Comparison of ENCODE assay signal across 18 mouse cellular contexts in genomic region chr14:23052833-23053592, GRCm38 (mm10).
DNase-seq lines count a peak whose midpoint lies in the region; ATAC-seq and TF ChIP-seq lines count a peak whose summit lies in the region.
"Had no signal": no experiment of that assay in that cellular context is flagged by ENCODE, and none has a peak within 500 bp of the region (broad histone marks: within the 10 kb centered on the region; RNA-seq: fewer than 3 reads in every experiment).

No protein-coding gene starts in this region.

- no peak overlapping the region for H3K9ac ChIP-seq in forebrain, postnatal 0 days
- no peak overlapping the region for H3K9ac ChIP-seq in forebrain, embryonic 12.5 days
- no peak overlapping the region for H3K9ac ChIP-seq in neural tube, embryonic 11.5 days (ENCODE audit: low read length)
- no peak overlapping the region for H3K9ac ChIP-seq in midbrain, postnatal 0 days (replicated peaks; ENCODE audit: low read length, poor library complexity, severe bottlenecking)
- H3K9ac ChIP-seq: embryonic facial prominence, embryonic 13.5 days; liver, embryonic 15.5 days had no signal

- no peak overlapping the region for H3K4me3 ChIP-seq in forebrain, postnatal 0 days (ENCODE audit: low read depth, low read length)
- no peak overlapping the region for H3K4me3 ChIP-seq in forebrain, embryonic 12.5 days (replicated peaks)
- no peak overlapping the region for H3K4me3 ChIP-seq in neural tube, embryonic 11.5 days (ENCODE audit: low read depth, low read length)
- no peak overlapping the region for H3K4me3 ChIP-seq in midbrain, postnatal 0 days (ENCODE audit: low read depth, low read length)
- H3K4me3 ChIP-seq: embryonic facial prominence, embryonic 13.5 days; heart, adult 2 months; liver, embryonic 15.5 days; myocyte had no signal

- WGBS in forebrain, postnatal 0 days = 32% methylated on average over 11 of the region's 11 CpGs
- WGBS in forebrain, embryonic 12.5 days = 55% methylated on average over 11 of the region's 11 CpGs
- WGBS in neural tube, embryonic 11.5 days = 72% methylated on average over 11 of the region's 11 CpGs
- 53% methylated on average over 11 of the region's 11 CpGs for WGBS in midbrain, postnatal 0 days

- H3K4me2 ChIP-seq in forebrain, postnatal 0 days (ENCODE audit: low read depth) = no peak overlapping the region
- H3K4me2 ChIP-seq in forebrain, embryonic 12.5 days = no peak overlapping the region
- no peak overlapping the region for H3K4me2 ChIP-seq in neural tube, embryonic 11.5 days (ENCODE audit: low read depth)
- H3K4me2 ChIP-seq in midbrain, postnatal 0 days (ENCODE audit: low read depth, low read length, poor library complexity, severe bottlenecking) = no peak overlapping the region
- H3K4me2 ChIP-seq: embryonic facial prominence, embryonic 13.5 days; liver, embryonic 15.5 days had no signal

- peak; percentile 41 for DNase-seq in forebrain, postnatal 0 days
- peak; percentile 18 for DNase-seq in neural tube, embryonic 11.5 days (ENCODE audit: low spot score)
- DNase-seq in neural tube, embryonic 10.5 days (ENCODE audit: extremely low spot score, low spot score) = no peak
- peak; percentile 20 to 32 for DNase-seq in cerebellum, postnatal 25 days
- peak; percentile 53 for DNase-seq in midbrain, postnatal 0 days (ENCODE audit: low spot score)
- no peak for DNase-seq in adrenal gland, postnatal 25 days
- no peak for DNase-seq in spleen, postnatal 36 days (ENCODE audit: low spot score in 2 of 2)
- DNase-seq: heart, adult 2 months; kidney, adult 2 months; kidney, postnatal 4 days; left cerebral cortex, postnatal 4 days; lung, postnatal 4 days; spleen, adult 18-20 months had no signal

- ATAC-seq in forebrain, postnatal 0 days = peak; percentile 78
- no peak for ATAC-seq in forebrain, embryonic 12.5 days (ENCODE audit: low FRiP score)
- ATAC-seq in neural tube, embryonic 11.5 days (ENCODE audit: insufficient read depth, low FRiP score, low TSS enrichment) = no peak
- no peak for ATAC-seq in midbrain, postnatal 0 days (ENCODE audit: low FRiP score)
- ATAC-seq: CD4-positive, CD25-positive, alpha-beta regulatory T cell, adult 4 months had no signal

- H3K36me3 ChIP-seq in forebrain, postnatal 0 days (ENCODE audit: insufficient read depth) = no peaks in the 10 kb centered on the region
- H3K36me3 ChIP-seq in forebrain, embryonic 12.5 days (replicated peaks) = no peaks in the 10 kb centered on the region
- H3K36me3 ChIP-seq in neural tube, embryonic 11.5 days (ENCODE audit: control insufficient read depth, insufficient read depth, low read length) = no peaks in the 10 kb centered on the region
- no peaks in the 10 kb centered on the region for H3K36me3 ChIP-seq in midbrain, postnatal 0 days (ENCODE audit: insufficient read depth, low read length)
- H3K36me3 ChIP-seq: embryonic facial prominence, embryonic 13.5 days; liver, embryonic 15.5 days had no signal

- H3K9me3 ChIP-seq in forebrain, postnatal 0 days (ENCODE audit: low read length) = no peaks in the 10 kb centered on the region
- H3K9me3 ChIP-seq in forebrain, embryonic 12.5 days = no peaks in the 10 kb centered on the region
- H3K9me3 ChIP-seq in neural tube, embryonic 11.5 days (ENCODE audit: control insufficient read depth, low read length) = no peaks in the 10 kb centered on the region
- H3K9me3 ChIP-seq in midbrain, postnatal 0 days (ENCODE audit: low read length) = no peaks in the 10 kb centered on the region
- H3K9me3 ChIP-seq: embryonic facial prominence, embryonic 13.5 days; liver, embryonic 15.5 days had no signal

- no peaks in the 10 kb centered on the region for H3K4me1 ChIP-seq in forebrain, postnatal 0 days (ENCODE audit: insufficient read depth)
- H3K4me1 ChIP-seq in forebrain, embryonic 12.5 days = peaks cover 9% of the 10 kb centered on the region
- no peaks in the 10 kb centered on the region for H3K4me1 ChIP-seq in neural tube, embryonic 11.5 days (ENCODE audit: control insufficient read depth, insufficient read depth, low read length)
- no peaks in the 10 kb centered on the region for H3K4me1 ChIP-seq in midbrain, postnatal 0 days (ENCODE audit: insufficient read depth, low read length)
- H3K4me1 ChIP-seq: liver, embryonic 15.5 days had no signal

- H3K27ac ChIP-seq in forebrain, postnatal 0 days (ENCODE audit: low read depth, low read length) = no peak overlapping the region
- H3K27ac ChIP-seq in forebrain, embryonic 12.5 days = no peak overlapping the region
- H3K27ac ChIP-seq in neural tube, embryonic 11.5 days (ENCODE audit: low read depth, low read length) = no peak overlapping the region
- no peak overlapping the region for H3K27ac ChIP-seq in midbrain, postnatal 0 days (ENCODE audit: low read depth, low read length)
- H3K27ac ChIP-seq: embryonic facial prominence, embryonic 13.5 days; heart, adult 2 months; liver, embryonic 15.5 days had no signal

- TF ChIP-seq CTCF in forebrain, postnatal 0 days (IDR thresholded peaks at IDR 0.05; ENCODE audit: low read depth) = no peak
- TF ChIP-seq CTCF in midbrain, postnatal 0 days (IDR thresholded peaks at IDR 0.05) = no peak

- no peaks in the 10 kb centered on the region for H3K27me3 ChIP-seq in forebrain, postnatal 0 days (ENCODE audit: insufficient read depth, low read length)
- H3K27me3 ChIP-seq in forebrain, embryonic 12.5 days = no peaks in the 10 kb centered on the region
- no peaks in the 10 kb centered on the region for H3K27me3 ChIP-seq in neural tube, embryonic 11.5 days (ENCODE audit: control insufficient read depth, insufficient read depth, low read length)
- H3K27me3 ChIP-seq in midbrain, postnatal 0 days (ENCODE audit: insufficient read depth, low read length) = no peaks in the 10 kb centered on the region
- H3K27me3 ChIP-seq: embryonic facial prominence, embryonic 13.5 days; liver, embryonic 15.5 days had no signal

Comparison
In these comparisons a context has a peak if more than half of its experiments do, and no peak if none do; other contexts are left out.
1. DNase-seq: peak in forebrain, postnatal 0 days (single experiment), neural tube, embryonic 11.5 days (single experiment), cerebellum, postnatal 25 days (2 of 2) and midbrain, postnatal 0 days (single experiment); none in neural tube, embryonic 10.5 days (single experiment), adrenal gland, postnatal 25 days (single experiment) and spleen, postnatal 36 days (0 of 2).